Mouse (Mus musculus) lung, postnatal 0 days (tissue): ENCODE results near the gene Cmah.

ENCODE experiments used
- CTCF ChIP-seq: IDR thresholded peaks from 2 replicates; pipeline ENCODE4 v1.5.1; 2016; ENCODE audit warnings: antibody characterized with exemption, mild to moderate bottlenecking
- EP300 ChIP-seq: IDR thresholded peaks from 2 replicates; pipeline ENCODE4 v1.6.1; 2016; ENCODE audit warnings: antibody characterized with exemption, mild to moderate bottlenecking, control low read depth

DNA sequence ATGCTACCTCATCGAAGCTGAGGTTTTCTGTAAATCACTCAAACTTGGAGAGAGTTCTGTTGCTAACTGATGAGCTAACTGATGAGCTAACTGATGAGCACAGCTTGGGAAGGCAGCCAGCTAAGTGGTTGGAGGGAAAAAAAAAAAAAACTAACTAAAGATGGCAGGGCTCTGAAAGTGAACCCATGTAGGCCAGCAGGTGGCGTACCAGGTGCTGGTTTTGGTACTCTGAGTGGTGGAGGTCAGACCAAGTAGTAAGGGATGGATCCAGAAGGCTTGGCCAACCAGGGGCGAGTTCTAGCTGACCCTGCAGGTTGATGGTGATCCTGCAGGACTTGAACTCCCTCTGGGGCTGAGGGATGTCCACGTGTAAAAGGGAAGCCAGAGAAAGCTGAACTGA lies 89.2 kb downstream of the Cmah start:
- TF ChIP-seq CTCF (peak; percentile 61), EP300 (no peak)
